Mouse (Mus musculus): Measurements from ENCODE around the gene Ccdc149. TPM values are rescaled to one million over a fixed set of nuclear protein-coding genes. Genes with fewer than 3 reads are reported as not detected.

The Ccdc149 gene
- polyA plus RNA-seq, 1 experiment from 2014 or later: 13.5 TPM

Other genes with a start within 250 kb of the Ccdc149 start
- 1.4 and 1.8 TPM in 2 replicates for gene Sod3, start 107.7 kb downstream of the Ccdc149 start, polyA plus RNA-seq (2015; fragmentation: Nextera tagmentation; extraction: Ambion mirVana)
- gene Lgi2, start 94.9 kb upstream of the Ccdc149 start, polyA plus RNA-seq (2015; fragmentation: Nextera tagmentation; extraction: Ambion mirVana): 2.0 and 2.7 TPM in 2 replicates
- gene Sepsecs, start 198.2 kb upstream of the Ccdc149 start, polyA plus RNA-seq (2015; fragmentation: Nextera tagmentation; extraction: Ambion mirVana): 8.5 and 9.0 TPM in 2 replicates